Mouse (Mus musculus) layer of hippocampus, postnatal 10 days (tissue): ENCODE results near the gene Prss43. TPM values are rescaled to one million over a fixed set of nuclear protein-coding genes. Genes with fewer than 3 reads are reported as not detected.

ENCODE experiments used
- total RNA-seq, 2 experiments: library from RNA; stranded (reverse); gene quantifications; 2 replicates each; pipeline ENCODE4 v1.2.3; 2021

Gene Prss43
- total RNA-seq, 2 experiments from 2014 or later = 0.21 to 0.27 TPM

Other genes starting within 250 kb of the Prss43 start
- 1 to 10 TPM; 2.1 to 2.6 TPM for gene Nradd, start 202.2 kb upstream of the Prss43 start, total RNA-seq
- 1 to 10 TPM; 9.1 to 9.8 TPM for gene Nbeal2, start 172.5 kb upstream of the Prss43 start, total RNA-seq
- 10 to 100 TPM; 46.7 to 49.7 TPM for gene Ccdc12, start 170.2 kb upstream of the Prss43 start, total RNA-seq
- under 1 TPM; 0.49 to 0.75 TPM for gene Myl3, start 84.8 kb upstream of the Prss43 start, total RNA-seq
- gene Pth1r, start 79.5 kb upstream of the Prss43 start, total RNA-seq = 1 to 10 TPM; 6.7 to 7.6 TPM
- not detected for gene Prss42, start 28.5 kb upstream of the Prss43 start, total RNA-seq
- gene Prss44, start 12.7 kb upstream of the Prss43 start, total RNA-seq = not detected
- under 1 TPM; 0.50 to 0.74 TPM for gene Prss45, start 7.9 kb downstream of the Prss43 start, total RNA-seq
- gene Prss46, start 17.8 kb downstream of the Prss43 start, total RNA-seq = under 1 TPM in 1 of 2 experiments, not detected in 1; 0.39 TPM
- under 1 TPM; 0.31 to 0.41 TPM for gene Prss50, start 31.3 kb downstream of the Prss43 start, total RNA-seq
- 10 to 100 TPM; 11.6 to 15.4 TPM for gene Als2cl, start 53.2 kb downstream of the Prss43 start, total RNA-seq
- 1 to 10 TPM; 1.7 to 1.8 TPM for gene Tmie, start 53.4 kb downstream of the Prss43 start, total RNA-seq
- gene Fam240a, start 90.2 kb downstream of the Prss43 start, total RNA-seq = not detected
- gene Tdgf1, start 119.5 kb downstream of the Prss43 start, total RNA-seq = not detected
- gene Lrrc2, start 124.9 kb downstream of the Prss43 start, total RNA-seq = 1 to 10 TPM; 1.6 to 1.7 TPM
- gene Rtp3, start 163.9 kb downstream of the Prss43 start, total RNA-seq = under 1 TPM in 1 of 2 experiments, not detected in 1; 0.21 TPM
- 1 to 10 TPM in 1 of 2 experiments, not detected in 1; 2.0 TPM for gene Ltf, start 192.6 kb downstream of the Prss43 start, total RNA-seq
- gene Ccrl2, start 230.8 kb downstream of the Prss43 start, total RNA-seq = 1 to 10 TPM in 1 of 2 experiments, under 1 TPM in 1; 0.69 to 1.5 TPM